Mouse (Mus musculus) ES-CJ7 (cell line): ENCODE measurements around the gene Vps13d.

Experiments used
- DNase-seq: peaks from one replicate; pipeline ENCODE4 v3.0.0; 2011; ENCODE audit warnings: low read depth, low spot score

The Vps13d gene

GRCm38 (mm10) chr4:145194559-145195162, at the start of gene Vps13d:
Vps13d (minus strand) TSS chr4:145195005.
- peak; percentile 94 for DNase-seq

DNA sequence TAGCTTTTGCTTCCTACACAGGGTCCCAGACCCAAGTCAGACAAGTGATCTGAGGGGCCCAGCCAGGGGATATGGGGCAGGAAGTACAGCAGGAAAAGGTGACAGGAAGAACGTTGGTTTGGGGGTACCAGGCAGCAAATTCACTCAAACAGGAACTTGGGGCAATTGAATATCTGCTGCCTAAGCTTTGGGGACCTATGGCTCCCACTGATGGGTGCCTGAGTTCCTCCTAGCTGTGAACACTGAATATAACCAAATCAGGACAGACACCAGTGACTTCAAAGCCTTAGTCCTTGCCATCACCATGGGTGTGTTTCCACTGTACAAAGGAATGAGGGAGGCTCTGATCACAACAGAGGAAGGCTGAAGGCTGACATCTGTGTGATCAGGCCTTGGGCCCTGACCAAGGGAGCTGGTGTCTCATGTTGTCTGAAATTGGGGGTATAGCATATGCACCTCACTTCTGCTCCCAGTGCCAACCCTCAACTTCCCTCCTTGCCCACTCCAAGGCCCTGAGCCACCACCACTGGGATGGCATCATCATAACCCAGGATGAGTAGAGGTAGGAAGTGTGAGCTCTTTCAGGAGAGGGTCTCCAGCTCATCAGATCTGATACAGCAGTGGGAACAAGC, 48.0 kb upstream of the Vps13d start:
- DNase-seq, result no peak

DNA sequence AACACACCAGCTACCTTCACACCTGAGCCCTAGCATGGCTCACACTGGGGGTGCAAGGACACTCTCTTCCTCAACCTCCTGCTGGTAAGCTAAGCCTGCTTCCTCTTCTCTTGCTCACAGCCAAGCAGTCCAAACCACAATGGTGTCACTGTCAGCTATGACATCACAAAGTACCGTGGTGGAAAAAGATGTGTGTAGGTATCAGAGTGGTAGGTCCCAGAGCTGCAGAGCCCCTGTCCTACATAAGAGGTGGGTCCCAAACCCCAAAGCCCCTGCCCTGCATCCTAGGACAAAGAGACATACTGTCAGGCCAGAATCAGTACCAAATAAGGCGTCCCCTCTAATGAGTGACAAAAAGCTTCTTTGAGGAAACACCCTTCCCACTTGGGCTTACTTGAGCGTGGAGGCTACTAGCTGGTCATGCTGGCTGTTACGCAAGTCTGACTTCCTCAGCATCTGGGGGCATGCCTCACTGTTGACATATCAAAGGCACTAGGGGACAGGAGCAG, 46.0 kb upstream of the Vps13d start:
- DNase-seq, result no peak

DNA sequence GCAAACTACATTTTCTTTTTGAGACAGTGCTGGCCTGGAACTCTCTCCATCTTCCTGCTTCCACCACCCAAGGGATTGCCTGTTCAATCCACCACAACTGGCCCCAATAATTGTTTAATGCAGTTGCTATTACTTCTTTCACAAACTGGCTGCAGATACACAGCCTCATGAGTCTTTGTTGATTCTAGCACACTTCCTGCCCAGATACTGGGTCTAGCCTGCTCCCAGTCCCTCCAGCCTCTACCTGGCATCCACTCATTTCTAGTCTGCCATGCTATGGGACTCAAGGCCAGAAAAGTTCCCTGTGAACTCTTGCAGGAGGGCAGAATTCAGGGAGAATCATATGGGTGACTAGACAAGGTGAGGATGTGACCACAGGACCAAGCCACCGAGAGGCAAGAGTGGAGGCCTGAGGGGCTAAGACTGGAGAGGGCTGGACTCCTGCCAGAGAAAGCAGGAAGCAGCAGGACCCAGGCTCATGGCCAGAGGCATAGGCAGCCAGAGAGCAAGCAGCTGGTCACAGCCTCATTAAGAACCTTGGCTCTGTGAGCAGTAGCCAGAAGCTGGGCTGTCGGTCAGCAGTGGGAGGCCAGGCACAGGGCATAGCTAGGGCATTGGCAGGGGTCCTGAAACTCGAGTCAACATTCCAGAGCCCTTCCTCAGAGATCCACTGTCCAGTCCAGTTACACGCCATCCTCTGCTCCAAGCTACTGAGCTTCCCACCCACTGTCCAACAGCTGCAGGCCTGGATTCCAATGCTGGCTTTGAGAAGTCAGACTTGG, 44.4 kb upstream of the Vps13d start:
- DNase-seq, result no peak

DNA sequence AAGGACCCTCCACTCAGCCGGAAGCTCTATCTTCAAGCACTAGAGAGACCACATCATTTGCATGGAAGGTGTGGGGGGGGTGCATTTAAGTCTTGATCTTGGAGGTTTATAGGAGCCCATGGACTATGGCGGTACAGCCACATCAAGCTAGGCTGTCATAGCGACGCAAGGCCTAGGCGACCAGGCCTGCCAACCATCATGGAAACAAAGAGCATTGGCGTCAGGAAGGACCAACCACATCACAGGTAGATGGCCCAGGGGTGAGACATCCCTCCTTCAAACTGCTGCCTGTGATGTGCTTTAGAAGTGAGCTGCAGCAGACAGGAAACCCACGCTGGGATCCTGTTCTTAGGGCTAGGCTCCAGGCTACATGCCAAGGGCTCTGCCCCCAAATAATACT, 41.2 kb upstream of the Vps13d start:
- no peak for DNase-seq

DNA sequence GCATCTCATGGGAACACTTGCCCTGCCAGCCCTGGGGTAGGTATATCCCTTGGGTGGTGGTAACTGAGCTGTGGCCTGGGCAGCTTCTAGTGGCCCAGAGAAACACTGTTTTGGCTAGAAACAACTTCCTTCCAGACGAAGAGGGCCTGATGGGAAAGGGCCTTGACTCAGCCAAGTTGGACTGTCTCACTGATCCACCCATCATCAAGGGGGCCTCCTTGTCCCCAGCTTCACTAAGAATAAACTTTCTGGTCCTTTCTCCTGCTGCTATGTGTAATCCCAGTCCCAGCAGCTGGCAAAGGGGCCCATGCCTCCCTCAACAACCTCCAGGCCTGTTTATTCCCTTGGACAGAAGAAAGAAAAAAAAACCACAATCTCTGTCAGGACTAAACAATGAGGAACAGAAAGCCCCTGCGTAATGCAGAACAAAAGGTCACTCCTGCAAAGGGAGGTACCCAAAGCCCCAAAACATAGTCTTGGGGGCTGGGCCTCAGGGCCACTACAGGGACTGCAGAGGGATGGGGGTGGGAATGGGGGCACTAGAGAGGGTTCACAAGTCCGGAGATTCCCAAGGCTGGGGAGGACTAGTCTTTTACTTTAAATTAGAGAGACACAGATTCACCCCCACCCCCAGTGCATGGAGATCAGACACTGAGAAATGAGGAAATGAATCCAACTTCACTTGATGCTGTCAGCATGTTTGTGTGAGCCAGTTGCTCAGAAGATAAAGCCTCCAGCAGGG, 38.9 kb upstream of the Vps13d start:
- DNase-seq, result no peak

DNA sequence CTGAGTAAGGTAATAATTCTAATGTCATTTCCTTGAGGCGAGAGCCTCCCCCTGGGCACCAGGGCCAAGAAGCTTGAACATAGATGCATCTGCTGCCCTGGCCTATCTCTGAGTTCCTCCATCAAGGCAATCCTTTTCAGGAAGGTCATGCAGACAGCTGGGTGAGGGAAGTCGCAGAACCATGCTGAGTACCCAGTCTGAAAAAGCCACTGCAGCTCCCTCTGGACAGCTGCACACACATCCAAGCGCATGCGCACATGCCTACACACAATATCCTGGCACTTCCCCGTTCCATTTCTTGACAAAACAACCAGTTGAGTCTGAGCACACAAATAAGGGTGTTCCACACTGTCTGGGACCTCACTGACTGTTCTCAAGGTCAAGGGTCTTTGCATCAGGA, 36.9 kb upstream of the Vps13d start:
- no peak for DNase-seq

GRCm38 (mm10) chr4:145230647-145231046, 35.8 kb upstream of the Vps13d start:
- DNase-seq, result no peak

DNA sequence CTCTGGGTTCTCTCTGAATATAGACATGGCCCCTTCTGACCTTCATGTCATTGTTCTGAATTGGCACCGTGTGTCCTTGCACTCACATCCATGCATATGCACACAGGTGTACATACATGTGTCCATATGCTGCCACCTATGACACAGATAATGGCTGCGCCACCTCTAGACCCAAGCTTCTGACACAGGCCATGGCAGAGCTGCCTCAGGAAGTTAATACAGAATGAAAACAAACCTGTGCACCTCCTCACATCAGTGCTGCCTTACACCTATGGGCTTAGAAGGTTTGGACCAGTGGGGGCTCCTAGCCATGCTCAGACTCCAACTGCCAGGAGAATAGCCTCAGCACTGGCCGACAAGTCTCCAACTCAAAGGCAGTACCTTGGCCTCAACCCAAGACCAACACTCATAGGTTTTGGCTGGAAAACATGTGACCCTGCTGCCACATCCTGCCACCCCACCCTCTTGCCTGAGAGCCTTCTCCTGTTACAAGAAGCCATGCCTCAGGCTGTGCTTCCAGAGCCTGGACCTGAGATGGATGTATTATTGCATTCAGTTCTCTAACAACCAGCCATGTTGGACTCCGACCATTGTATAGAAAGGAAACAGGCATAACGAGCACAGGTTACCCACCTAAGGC, 34.8 kb upstream of the Vps13d start:
- no peak for DNase-seq

DNA sequence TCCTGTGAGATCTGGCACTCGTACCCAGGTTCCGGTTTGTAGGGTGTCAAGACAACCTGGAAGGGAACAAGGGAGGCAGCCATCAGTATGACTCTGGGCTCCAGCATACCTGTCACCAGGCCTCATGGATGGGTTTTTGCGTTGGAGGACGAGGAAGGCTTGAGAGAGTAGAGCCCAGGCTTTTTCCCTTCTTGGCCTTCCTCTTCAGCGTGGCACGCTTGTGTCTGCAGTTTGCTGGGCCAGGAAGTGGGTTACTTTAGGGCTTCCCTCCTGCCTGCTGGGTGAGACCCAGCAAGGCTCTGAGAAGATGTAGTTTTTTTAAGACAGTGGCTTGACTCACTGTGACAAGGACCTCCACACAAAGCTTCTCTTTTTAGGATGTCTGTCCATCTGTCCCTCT, 34.2 kb upstream of the Vps13d start:
- DNase-seq, result no peak

DNA sequence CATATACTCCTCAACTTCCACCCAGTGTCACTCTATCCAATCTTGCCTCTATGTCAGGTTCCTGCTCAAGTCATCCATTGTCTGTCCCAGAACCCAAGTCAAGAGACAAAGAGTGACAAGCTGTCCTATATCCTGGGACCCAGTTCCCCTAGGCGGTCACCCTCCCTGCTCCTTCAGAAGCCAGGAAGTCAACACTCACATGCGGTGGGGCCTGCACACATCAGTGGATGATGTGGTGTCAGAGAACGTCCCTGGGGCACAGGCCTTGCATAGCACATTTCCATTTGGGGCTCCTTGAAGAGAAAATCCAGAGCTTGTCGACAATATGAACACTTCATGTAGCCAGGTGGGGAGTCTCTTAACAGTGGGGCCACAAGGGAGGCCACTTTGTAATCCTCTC, 29.8 kb upstream of the Vps13d start:
- no peak for DNase-seq

GRCm38 (mm10) chr4:145222064-145222463, 27.3 kb upstream of the Vps13d start:
- no peak for DNase-seq

DNA sequence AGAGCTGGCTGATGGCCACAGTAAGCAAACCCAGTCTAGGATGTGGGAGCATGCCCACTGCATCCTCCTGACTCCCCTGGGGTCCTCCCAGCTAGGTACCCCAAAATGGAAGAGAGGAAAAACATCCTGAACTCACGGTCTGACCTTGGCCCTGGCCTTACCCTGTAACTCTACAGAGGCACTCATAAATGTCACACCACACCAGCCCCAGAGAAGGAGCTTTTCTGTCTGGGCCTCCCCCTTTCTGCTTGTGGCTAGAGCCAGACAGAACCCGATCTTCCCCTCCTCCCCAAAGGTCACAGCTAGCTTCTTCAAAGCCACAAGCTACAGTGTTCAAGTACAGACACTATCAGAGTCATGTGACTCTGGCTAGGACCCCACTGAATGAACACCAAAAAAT, 26.6 kb upstream of the Vps13d start:
- no peak for DNase-seq

DNA sequence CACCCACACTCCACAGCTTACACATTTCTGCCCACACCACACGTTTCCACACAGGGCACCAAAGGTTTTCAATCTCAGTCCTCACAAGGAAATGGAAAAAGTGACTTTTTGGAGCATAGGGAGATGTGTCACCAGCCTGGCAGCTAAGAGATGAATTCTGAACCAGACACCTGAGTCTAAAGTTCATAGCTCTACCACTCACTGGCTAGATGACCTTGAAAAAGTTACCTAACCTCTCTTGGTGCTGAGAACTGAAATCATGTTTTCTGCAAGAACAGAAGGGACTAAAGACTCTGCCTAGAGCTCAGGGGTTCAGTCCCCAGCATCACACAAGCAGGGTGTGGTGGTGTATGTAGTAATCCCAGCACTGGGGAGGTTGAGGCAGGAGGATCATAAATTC, 25.2 kb upstream of the Vps13d start:
- no peak for DNase-seq

- DNase-seq, result peak; percentile 67
Observed at GRCm38 (mm10) chr4:145219240-145219985, 24.6 kb upstream of the Vps13d start.

DNA sequence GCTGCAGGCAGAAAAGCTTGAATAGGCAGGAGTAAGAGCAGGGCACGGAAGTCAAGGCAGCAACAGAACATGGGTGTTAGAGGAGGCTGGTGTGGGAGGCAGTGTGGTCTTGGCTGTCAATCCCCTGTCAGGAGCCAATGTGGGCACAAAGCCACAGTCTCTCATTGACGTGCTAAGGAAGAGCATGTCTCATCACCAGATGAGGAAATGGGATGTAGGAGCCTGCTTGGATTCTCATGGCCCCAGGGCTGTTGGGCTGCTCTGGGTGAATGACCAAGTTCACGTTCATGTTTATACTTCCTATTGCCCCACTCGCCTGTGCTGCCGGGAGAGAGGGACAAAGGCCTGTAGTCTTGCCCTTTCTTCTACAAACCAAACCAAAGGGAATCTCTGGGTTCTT, 23.0 kb upstream of the Vps13d start:
- no peak for DNase-seq

- no peak for DNase-seq
Observed at GRCm38 (mm10) chr4:145217046-145217445, 22.2 kb upstream of the Vps13d start.

DNA sequence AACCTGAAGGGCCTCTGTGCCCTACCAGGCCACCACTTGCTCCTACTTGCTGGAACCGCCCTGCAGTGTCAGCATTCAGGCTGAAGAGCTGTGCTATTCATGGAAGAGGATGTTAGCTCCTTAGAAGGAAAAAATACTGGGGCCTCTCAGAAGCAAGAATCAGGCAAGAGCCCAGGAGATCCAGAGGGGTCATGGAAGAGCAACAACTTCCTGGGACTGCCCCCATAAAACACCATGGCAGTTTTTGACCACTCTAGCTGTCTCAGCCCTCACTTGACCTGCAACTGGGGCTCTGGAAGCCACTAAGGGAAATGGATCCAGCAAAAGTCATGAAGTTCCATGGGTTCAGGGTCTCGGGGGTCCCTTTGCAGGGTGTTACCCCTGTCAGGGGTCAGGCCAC, 20.6 kb upstream of the Vps13d start:
- no peak for DNase-seq

GRCm38 (mm10) chr4:145214786-145215174, 20.0 kb upstream of the Vps13d start:
- DNase-seq, result peak; percentile 45

GRCm38 (mm10) chr4:145213999-145214785, 19.4 kb upstream of the Vps13d start:
- peak; percentile 96 for DNase-seq
